Mouse (Mus musculus) hindlimb bud, embryonic 11.5 days (tissue): ENCODE data around the gene Thumpd3.

ENCODE experiments used
- DNase-seq: peaks from one replicate; pipeline ENCODE4 v3.0.0-alpha.2; 2012; ENCODE audit warnings: low read depth, low spot score; ENCODE audit errors: extremely low spot score

Gene Thumpd3

DNA sequence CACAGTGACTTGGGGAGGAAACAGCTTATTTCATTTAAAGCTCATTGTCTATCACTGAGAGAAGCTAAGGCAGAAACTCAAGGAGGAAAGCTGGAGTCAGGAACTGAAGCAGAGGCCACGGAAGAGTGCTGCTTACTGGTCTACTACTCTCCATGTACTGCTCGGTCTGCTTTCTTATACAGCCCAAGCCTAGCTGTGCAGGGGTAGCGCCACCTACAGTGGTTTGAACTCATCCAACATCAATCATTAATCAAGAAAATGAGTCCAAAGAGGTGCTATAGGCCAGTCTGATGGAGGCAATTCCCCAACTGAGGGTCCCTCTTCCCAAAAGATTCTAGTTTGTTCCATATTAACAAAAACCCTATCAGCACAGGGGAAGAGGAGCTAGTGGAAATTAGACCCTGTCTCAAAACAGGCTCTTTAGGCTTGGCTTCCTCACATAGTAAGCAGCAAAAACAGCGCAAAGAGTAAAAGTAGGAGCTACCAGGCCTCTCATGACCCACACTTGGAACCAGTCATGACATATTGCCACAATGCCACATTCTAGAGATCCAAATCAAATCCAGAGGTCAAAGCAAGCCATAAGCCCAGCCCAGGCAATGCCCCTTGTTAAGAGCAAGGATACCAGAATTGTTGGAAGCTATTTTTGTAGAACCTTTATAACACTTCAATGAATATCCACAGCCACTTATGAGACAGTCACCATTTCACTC lies 9.4 kb upstream of the Thumpd3 start:
- DNase-seq: no peak

DNA sequence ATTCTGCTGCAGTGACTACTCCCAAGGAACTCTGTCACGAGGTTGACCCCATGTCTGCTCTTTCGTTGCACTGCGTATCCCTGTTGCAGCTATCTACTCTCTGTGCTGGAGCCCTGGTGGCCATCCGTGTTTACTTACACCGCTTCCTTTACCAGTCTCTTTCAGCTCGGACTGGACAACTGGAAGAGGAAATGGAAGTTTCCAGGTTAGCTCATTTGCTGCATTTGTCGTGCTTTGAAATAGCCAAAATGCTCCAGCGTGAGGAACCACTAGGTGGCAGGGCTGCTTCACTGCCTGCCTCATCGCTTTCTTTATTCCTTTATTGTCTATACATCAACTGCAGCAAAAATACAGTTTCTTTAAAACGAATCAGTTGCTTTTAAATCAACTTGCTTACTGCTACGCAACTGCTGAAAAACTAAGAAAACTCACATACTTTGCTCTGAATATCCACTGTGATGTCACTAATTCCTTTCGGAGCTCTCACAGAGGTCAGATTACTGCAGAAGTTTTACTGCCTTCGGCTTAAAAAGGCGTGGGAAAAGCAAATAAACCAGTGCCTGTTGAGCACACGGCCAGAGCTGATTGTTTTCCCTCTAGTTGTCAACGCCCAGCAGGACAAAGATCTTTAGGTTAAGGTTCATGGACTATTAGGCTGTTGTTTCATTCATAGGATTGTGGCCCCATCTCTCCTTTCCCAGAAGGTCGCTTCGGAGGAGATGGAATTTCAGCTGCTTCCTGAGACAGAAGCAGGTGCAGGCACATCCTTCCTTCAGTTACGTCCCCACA lies 7.9 kb upstream of the Thumpd3 start:
- peak; percentile 62 for DNase-seq

DNA sequence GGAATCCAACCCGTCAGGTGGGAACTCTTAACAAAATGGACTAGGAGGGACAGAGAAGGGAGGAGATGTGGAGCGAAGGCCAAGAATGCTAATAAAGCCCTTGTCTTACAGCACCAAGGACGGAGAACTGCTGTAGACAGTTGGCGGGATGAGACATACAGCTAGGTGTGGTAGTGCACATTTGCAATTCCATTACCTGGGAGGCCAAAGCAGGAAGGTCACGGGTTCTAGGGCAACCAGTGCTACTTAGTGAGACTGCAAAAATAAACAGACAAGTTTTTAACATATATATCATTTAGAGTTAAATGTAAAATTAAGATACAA lies 7.3 kb upstream of the Thumpd3 start:
- no peak for DNase-seq

DNA sequence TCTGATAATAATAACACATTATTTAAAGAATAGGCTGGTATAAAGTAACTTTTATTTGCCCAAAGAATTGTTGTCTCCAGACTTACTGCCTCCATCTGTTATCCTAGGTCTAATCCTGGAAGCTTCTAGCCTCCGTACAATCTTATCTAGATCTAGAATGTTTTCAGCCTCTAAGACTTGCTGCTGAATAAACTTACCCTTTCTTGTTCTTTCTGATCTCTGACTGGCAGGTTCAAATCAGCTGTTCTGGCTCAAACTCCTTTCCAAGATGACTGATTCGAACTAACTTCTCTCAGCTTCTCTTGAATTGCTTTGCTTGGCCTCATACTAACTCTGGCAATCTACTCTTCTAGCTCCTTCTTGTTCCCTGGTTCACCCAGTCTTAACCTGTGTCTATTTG lies 5.7 kb upstream of the Thumpd3 start:
- no peak for DNase-seq

DNA sequence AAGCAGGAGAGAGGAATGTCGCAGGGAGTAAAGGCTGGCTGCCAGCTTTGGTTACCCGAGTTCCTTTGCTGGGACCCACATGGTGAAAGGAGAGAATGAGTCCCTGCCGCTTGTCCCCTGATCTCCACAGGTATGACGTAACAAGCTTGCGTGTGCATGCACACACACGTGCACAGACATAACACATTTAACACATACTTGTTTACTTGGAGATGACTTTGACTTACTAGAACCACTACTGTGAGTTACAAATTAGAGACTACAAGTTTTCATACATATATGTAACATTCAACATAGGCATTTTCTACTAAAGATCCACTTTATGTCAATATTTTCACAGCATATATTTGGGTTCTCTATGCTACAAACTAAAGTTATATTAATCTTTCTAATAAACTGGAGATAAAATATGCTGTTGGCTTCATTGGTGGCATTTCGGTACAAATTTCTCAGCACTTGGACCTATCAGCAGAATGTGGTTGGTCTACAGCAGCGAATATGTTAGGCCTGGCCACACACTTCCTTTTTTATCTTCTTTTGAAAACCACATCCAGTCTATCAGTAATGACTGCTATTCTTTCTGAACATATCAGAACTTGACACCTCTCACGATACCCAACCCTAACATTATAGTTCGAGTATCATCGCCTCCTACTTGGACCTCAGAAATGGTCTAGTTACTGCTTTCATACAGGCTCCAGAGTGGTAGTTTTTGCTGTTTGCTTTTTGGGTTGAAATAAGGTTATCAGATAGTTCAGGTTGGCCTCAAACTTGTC lies 4.6 kb upstream of the Thumpd3 start:
- DNase-seq: no peak

DNA sequence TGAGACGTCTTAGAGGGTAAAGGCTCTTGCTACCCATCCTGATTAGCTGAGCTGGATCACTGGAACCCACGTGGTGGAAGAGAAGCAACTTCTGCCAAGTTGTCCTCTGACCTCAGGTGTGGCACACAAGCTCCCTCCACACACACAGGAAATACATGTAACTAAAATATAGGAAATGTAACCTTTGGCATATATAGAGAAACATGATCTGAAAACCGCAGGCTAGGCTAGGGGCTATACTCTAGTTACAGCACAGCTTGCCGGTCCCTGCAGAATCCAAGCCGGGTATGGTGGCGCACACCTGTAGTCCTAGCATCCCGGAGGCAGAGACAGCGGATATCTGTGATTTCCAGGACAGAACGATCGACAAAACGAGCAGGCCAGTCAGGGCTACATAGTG lies 450 bp upstream of the Thumpd3 start:
- no peak for DNase-seq

DNA sequence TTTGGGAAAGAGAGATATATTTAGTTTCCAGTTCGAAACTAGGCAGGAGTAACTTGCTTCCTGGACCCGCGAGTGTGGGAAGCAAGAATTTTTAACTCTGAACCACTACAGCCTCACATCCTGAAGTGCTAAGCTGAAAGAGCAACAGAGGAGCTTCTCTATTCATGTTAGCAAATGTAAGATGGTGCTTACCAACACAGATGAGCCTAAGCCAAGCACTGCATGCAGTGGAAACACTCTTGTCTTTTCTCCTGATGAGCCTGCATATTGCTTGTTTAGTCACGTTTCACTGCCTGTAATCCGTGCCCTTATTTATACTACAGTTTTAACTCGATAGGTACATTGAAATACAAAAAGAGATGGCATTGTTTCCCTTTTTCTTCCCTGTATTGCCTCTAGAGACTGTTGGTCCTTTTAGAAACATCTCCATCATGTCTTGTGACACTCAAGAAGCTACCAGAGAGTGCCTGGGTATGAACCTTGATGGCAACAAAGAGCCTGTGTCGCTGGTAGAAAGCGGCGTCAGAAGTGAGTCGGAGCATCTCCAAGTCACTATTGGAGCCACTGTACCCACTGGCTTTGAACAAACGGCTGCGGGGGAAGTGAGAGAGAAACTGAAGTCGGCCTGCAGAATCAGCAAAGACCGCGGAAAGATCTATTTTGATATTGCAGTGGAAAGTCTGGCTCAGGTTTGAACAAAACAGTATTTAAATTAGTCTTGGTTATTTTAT lies 1.2 kb downstream of the Thumpd3 start:
- DNase-seq: no peak

DNA sequence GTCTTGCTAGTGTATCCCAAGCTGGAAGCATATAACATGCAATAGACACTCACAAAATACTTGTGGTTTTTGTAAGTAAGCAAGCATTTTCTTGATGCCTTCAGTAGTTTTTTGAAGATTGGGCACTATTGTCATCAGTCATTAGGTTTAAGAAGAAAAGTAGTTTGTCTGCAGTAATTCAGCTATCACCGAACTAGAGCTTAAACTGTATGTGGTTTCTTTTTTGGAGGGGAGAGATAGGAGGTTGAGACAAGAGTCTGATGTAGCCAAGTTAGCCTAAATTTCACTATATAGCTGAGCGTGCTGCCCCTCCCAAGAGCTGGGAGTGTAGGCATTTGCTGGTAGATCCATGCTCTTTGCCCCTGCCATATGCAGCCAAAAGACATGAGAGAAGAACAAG lies 2.3 kb downstream of the Thumpd3 start:
- no peak for DNase-seq

DNA sequence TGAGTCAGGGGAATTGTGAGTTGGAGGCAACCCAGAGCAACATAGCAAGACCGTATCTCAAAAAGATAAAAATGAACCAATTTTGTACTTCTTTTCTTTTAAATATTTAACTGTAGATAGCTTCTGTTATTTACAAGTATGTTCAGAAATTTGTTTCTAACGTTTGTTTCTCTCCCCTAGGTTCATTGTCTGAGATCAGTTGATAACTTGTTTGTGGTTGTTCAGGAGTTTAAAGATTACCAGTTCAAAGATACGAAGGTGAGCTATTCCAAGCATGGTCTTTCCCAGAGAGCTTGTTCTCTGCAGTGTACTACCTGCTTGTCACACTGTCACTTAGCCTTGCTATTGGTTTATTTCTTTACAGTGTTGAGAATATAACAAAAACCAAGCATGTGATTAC lies 3.1 kb downstream of the Thumpd3 start:
- DNase-seq: no peak

DNA sequence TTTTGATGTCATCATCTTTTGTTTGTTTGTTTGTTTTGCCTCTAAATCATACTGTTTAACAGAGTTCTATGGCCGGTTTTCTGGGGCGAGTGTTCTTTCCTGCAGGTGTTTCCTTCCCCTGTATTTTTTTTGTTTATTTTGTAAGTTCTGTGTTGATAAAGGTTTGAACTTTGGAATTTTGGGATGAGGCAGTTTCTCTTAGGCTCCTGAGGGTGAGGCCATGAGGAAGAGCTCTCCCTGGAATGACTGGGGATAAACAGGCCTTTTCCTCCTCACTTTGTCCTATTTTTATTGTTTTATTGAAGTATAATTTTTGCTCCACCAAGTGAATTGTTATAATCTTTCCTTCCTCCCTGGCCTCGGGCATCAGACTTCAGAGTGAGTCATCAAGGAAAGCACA lies 6.9 kb downstream of the Thumpd3 start:
- DNase-seq: no peak

DNA sequence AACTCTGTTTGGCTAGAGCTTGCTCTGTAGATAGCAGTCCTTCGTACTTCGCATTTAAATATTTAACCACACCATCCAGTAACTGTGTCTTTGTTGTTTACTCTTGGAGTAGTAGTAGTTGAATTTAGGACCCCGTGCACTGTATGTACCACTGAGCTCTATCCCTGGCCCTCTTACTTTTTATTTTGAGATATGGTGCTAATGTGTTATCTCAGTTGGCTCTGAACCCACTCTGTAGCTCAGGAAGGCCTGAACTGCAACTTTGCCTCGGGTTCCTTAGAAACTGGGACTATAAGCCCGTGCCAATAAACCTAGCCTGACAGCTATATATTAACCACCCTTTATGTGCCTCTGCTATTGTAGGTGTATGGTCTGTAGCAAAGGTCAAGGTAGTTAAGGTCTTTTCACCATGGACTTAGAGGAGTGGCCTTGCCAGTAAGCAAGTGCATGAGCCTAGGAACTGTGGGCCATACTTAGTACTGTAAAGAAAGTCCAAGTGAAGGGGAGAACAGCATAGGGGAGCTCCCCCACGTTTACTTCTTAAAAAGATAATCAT lies 8.6 kb downstream of the Thumpd3 start:
- DNase-seq: no peak

DNA sequence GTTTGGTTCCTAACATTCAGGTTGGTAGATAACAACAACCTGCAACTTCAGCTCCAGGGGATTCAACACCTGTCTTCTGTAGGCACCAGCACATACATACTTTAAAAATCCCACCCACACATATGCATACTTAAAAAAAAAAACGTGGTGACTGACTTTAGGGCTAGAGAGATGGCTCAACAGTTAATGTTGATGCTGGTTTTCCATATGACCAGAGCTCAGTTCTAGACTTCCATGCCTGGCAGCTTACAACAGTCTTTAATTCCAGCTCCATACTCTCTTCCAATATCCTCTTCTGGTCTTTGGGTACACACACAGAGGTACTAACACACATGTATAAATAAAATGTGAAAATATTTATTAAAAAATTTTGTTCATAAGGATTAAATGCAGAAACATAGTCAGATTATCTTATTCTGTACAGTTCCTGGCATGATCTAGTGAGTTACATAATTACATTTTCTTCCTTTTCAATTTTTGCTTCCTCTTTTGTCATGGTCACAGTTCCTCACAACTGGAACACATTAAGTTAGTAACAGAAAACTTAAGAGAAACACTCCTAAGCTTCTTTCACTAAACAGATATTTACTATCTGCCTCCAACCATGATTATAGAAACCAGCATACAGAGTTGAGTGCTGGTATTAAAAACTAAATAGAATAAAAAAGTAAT lies 15.0 kb downstream of the Thumpd3 start:
- no peak for DNase-seq

DNA sequence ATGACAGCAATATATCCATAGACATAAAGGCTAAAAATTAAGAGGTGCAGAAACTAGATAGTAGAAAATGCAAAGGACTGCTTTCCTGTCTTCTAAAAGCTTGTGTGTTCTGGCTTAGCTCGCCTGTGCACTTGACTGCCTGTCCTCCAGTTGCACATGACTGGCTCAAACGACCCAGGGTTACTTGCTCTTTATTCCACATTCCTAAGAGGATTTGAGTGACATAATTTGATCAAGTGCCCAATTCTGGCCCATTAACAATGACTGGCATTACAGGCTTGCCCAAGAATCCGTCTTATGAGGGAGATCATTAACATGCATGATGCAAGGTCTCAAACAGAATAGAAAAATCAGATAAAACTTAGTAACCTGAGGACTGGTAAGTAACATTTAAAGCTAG lies 16.2 kb downstream of the Thumpd3 start:
- DNase-seq: no peak

DNA sequence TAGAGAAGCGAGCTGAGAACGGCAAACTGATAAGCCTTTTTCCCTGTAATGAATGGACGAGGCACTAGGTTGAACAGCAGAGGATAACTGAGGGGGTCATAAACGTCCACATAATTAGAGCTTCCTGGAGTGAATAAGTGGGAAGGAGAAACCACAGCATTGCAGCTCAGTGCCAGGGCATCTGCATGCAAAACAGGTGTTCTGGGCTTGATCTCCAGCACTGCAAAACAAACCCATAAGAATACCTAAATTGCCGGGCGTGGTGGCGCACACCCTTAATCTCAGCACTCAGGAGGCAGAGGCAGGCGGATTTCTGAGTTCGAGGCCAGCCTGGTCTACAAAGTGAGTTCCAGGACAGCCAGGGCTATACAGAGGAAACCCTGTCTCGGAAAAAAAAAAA lies 17.3 kb downstream of the Thumpd3 start:
- DNase-seq: no peak

DNA sequence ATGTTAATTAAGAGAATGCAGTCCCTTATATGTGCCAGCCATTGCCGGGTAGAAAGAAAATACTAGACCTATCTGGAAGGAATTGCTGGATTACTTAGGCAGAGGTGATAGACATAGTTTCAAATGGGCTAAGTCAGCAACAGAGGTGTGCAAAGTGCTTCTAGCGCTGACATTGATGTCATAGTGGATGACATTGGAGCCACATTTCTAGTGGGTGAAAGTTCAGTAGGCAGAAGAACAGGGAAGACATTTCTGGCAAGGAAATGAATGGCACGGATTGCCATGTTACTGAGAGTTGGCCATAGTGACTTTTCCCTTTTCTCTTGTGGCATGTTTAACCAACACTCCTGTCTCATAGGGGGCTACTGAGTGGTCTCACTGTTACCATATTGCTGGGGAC lies 19.2 kb downstream of the Thumpd3 start:
- DNase-seq: no peak

DNA sequence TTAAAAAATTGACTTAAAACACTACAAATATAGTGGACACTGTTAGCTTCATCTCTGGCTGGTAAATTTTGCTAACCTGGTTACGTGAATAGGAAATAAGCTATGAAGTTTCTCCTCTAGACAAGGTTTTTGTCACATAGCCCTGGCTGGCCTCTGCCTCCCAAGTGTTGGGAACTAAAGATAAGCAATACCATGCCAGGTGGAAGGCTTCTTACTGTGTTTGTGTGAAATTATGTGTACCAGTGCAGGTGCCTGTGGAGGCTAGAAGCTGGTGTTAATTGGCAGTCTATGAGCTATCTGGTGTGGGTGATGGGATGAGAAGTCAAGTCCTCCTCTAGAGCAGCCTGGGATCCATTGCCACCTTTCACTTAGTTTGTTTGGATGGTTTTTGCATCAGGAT lies 23.1 kb downstream of the Thumpd3 start:
- DNase-seq: no peak

DNA sequence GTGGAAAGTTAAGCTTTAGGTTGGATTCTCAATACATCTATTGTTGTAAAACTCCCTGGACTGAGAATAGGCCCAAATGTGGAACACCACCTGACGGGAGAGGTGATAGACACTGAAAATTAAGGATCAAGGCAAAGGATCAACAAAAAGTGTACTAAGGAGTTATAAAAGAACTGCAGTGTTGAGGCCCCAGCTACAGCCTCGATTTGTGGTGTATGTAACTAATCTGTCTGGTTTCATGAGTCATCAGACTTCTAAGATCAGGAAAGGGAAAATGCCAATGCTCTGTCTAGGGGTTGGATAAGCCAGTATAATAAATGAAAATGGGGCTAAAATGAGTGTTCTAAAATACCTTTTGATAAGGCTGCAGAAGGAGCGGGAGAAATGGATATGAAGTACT lies 29.2 kb downstream of the Thumpd3 start:
- DNase-seq: no peak

DNA sequence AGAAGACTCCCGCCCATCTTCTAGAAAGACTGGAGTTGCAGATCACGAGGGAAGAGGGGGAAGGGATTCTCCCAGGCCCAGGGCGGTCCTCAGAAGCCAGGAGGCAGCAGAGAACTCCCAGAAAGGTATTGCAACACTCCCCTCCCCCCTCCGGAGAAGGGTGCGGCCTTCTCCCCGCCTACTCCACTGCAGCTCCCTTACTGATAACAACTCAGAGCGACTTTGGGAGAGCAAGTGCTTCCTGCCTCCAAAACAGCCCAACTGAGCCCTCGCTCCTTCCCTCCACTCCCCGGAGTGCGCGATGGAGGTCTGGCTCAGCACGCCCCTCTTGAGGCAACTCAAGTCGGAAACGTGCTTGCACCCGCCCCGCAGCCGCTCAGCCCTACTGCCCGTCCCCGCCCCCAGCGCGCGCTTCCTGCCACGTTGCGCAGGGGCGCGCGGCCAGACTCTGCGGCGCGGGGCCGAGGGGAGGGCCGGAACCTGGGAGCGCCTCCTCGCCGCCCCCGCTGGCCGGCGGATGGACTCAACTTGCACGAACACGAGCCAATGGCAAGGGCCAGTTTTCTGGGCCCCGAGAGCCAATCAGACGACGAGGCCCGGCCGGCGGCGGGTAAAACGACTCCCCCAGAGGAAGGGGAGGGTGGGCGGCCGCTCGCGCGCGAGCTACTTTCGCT lies 30.1 kb downstream of the Thumpd3 start:
- peak; percentile 79 for DNase-seq

DNA sequence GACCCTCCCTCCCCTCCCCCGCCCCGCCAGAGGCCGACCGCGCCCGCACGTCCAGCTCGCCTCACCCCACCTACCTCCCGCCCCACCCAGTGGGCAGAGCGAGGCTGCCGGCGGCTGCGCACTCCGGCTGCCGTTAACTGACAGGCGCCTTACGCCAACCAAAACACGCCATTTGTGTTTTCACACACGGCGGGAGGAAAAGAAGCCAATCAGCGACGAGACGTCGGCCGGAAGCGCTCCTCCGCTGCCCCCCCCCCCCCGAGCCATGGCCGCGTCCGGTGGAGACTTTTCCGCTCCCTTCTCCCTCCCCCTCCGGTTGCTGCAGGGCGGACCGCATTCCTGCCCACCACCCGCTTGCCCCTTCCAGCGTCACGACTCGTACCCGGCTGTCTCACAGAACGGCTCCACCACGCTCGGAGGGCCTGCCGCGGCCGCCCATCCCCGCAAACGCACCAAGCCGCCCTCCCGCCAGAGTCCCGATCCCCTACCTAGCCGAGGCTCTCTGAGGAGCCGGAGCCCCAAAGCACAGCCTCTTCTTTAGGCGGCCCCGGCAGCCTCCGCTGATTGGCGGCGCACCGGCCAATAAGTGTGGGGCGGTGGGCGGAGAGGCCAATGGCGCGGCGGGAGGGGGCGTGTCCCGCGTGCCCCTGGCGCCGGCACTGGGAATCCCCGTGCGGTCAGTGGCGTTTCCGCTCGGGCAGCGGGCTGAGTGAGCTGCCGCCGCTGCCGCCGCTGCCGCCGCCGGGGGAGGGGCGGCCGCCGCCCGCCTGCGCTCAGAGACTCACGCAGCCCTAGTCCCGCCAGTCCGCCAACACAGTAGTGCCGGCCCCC lies 30.9 kb downstream of the Thumpd3 start, which contains the start of gene Setd5:
Gene Setd5 (plus strand): TSS at position 680 of the 831 bp plus-strand sequence.
- peak; percentile 77 for DNase-seq
